ENCODE assay signal across 9 mouse cellular contexts in the genomic region with DNA sequence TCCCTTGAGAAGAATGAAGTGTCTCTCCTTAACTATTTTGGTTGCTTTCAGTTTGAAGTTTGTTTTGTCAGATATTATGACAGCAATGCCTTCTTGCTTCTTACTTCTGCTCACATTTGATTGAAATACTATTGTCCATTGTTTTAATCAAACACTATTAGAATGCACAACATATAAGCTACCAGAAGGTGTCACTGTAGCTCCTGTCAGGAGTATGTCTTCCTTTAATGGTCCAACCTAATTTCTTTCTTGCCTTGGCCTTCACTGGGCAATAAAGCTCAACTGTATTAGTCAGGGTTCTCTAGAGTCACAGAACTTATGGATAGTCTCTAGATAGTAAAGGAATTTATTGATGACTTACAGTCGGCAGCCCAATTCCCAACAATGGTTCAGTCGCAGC.
DNase-seq lines count a peak whose midpoint lies in the region; ATAC-seq and TF ChIP-seq lines count a peak whose summit lies in the region.
"Had no signal": no experiment of that assay in that cellular context is flagged by ENCODE, and none has a peak within 500 bp of the region (broad histone marks: within the 10 kb centered on the region; RNA-seq: fewer than 3 reads in every experiment).

No protein-coding gene starts in this region.

- no peak overlapping the region for H3K9ac ChIP-seq in forebrain, embryonic 12.5 days

- H3K9me3 ChIP-seq in forebrain, embryonic 12.5 days = no peaks in the 10 kb centered on the region

- H3K4me3 ChIP-seq in left cerebral cortex, adult 2 months = no peak overlapping the region
- no peak overlapping the region for H3K4me3 ChIP-seq in forebrain, embryonic 12.5 days (replicated peaks)

- intact Hi-C loops in left cerebral cortex, adult 2 months (cut with DNase I) = no loop called here

- peak; percentile 10 to 52 for DNase-seq in cerebellum, postnatal 10 days
- no peak for DNase-seq in cerebellum, adult 9-11 months
- DNase-seq in left cerebral cortex, adult 2 months (ENCODE audit: extremely low spot score in 1 of 2, low spot score in 2 of 2) = no peak
- DNase-seq in left cerebral cortex, adult 8-10 months (ENCODE audit: low spot score in 2 of 2) = no peak
- DNase-seq in ES-CJ7 (ENCODE audit: low read depth, low spot score) = peak; percentile 37
- DNase-seq in urinary bladder, postnatal 25 days (ENCODE audit: low spot score) = no peak

- 89% methylated on average over 2 of the region's 2 CpGs for WGBS in forebrain, embryonic 12.5 days

- TF ChIP-seq CTCF in left cerebral cortex, adult 2 months (IDR thresholded peaks at IDR 0.05) = peak; percentile 73

- H3K4me1 ChIP-seq in forebrain, embryonic 12.5 days = no peaks in the 10 kb centered on the region

- H3K27me3 ChIP-seq in forebrain, embryonic 12.5 days = no peaks in the 10 kb centered on the region

- peak; percentile 77; the same call in 1 of the 2 replicates for ATAC-seq in forebrain, embryonic 12.5 days (ENCODE audit: low FRiP score)
- no peak for ATAC-seq in megakaryocyte, adult 5-6 weeks (ENCODE audit: poor library complexity, severe bottlenecking)
- ATAC-seq: CD4-positive, CD25-positive, alpha-beta regulatory T cell, adult 4 months had no signal

- no peak overlapping the region for H3K27ac ChIP-seq in left cerebral cortex, adult 2 months
- H3K27ac ChIP-seq in forebrain, embryonic 12.5 days = no peak overlapping the region

- no peak overlapping the region for H3K4me2 ChIP-seq in forebrain, embryonic 12.5 days

- H3K36me3 ChIP-seq in forebrain, embryonic 12.5 days (replicated peaks) = no peaks in the 10 kb centered on the region

Comparison
In these comparisons a context has a peak if more than half of its experiments do, and no peak if none do; other contexts are left out.
1. DNase-seq: peak in cerebellum, postnatal 10 days (2 of 2) and ES-CJ7 (single experiment); none in cerebellum, adult 9-11 months (single experiment), left cerebral cortex, adult 2 months (0 of 2), left cerebral cortex, adult 8-10 months (0 of 2) and urinary bladder, postnatal 25 days (single experiment).